Mouse (Mus musculus): Measurements from ENCODE around the gene Fbxw2.

DNA sequence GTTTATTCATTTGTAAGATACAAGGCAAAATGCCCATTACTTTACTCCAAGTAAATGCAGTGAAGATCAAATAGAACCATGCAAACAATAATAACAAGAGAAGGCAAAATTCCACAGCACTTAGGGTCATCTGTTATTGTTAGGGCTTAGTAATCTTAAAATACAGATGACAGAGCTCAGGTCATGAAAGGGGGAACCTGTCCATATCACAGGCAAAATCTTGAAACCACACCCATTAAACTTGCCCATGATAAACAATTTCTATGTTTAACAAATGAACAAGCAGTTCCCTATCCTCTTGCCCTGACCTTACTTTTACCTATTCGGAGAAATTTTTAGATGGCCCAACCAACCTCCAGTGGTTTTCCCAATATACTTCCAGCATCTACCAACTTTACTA is 16.5 kb downstream of the Fbxw2 start:
- TF ChIP-seq CTCF (IDR thresholded peaks at IDR 0.05; ENCODE audit: control insufficient read depth, insufficient read depth, insufficient replicate concordance, low read depth, low read length) (no peak), POLR2A (IDR thresholded peaks at IDR 0.05; ENCODE audit: control insufficient read depth, low read depth, low read length) (no peak)
